ENCODE assay signal across 9 mouse cellular contexts in genomic region chr7:67487889-67488411, GRCm38 (mm10).
DNase-seq lines count a peak whose midpoint lies in the region; ATAC-seq and TF ChIP-seq lines count a peak whose summit lies in the region.
"Had no signal": no experiment of that assay in that cellular context is flagged by ENCODE, and none has a peak within 500 bp of the region (broad histone marks: within the 10 kb centered on the region; RNA-seq: fewer than 3 reads in every experiment).

No protein-coding gene starts in this region.

- H3K27me3 ChIP-seq in midbrain, embryonic 14.5 days (ENCODE audit: control insufficient read depth, insufficient read depth, low read length), result no peaks in the 10 kb centered on the region
- H3K27me3 ChIP-seq in midbrain, embryonic 16.5 days (ENCODE audit: control insufficient read depth, insufficient read depth, low read depth, low read length), result no peaks in the 10 kb centered on the region
- H3K27me3 ChIP-seq in hindbrain, postnatal 0 days (ENCODE audit: insufficient read depth, low read length), result no peaks in the 10 kb centered on the region

- no peak overlapping the region for H3K4me2 ChIP-seq in midbrain, embryonic 14.5 days (ENCODE audit: low read length)
- no peak overlapping the region for H3K4me2 ChIP-seq in midbrain, embryonic 16.5 days (ENCODE audit: low read length)
- H3K4me2 ChIP-seq in hindbrain, postnatal 0 days (ENCODE audit: low read depth, low read length), result no peak overlapping the region

- H3K9ac ChIP-seq in midbrain, embryonic 14.5 days (replicated peaks; ENCODE audit: low read length), result no peak overlapping the region
- no peak overlapping the region for H3K9ac ChIP-seq in midbrain, embryonic 16.5 days (ENCODE audit: low read depth, low read length)
- no peak overlapping the region for H3K9ac ChIP-seq in hindbrain, postnatal 0 days (replicated peaks; ENCODE audit: low read length)

- H3K9me3 ChIP-seq in midbrain, embryonic 14.5 days (ENCODE audit: control insufficient read depth, low read length), result no peaks in the 10 kb centered on the region
- H3K9me3 ChIP-seq in midbrain, embryonic 16.5 days (replicated peaks; ENCODE audit: control insufficient read depth, low read length, poor library complexity, severe bottlenecking), result no peaks in the 10 kb centered on the region
- no peaks in the 10 kb centered on the region for H3K9me3 ChIP-seq in hindbrain, postnatal 0 days (ENCODE audit: low read length)

- no peak for TF ChIP-seq CTCF in hindbrain, postnatal 0 days (IDR thresholded peaks at IDR 0.05; ENCODE audit: low read depth)

- no peaks in the 10 kb centered on the region for H3K36me3 ChIP-seq in midbrain, embryonic 14.5 days (ENCODE audit: control insufficient read depth, insufficient read depth, low read length)
- no peaks in the 10 kb centered on the region for H3K36me3 ChIP-seq in midbrain, embryonic 16.5 days (ENCODE audit: control insufficient read depth, insufficient read depth, low read length)
- no peaks in the 10 kb centered on the region for H3K36me3 ChIP-seq in hindbrain, postnatal 0 days (ENCODE audit: insufficient read depth, low read length)

- no peak overlapping the region for H3K4me3 ChIP-seq in midbrain, embryonic 14.5 days (replicated peaks; ENCODE audit: low read depth, low read length)
- no peak overlapping the region for H3K4me3 ChIP-seq in midbrain, embryonic 16.5 days (ENCODE audit: low read depth, low read length)
- H3K4me3 ChIP-seq in hindbrain, postnatal 0 days (ENCODE audit: low read length), result no peak overlapping the region
- H3K4me3 ChIP-seq: erythroblast, embryonic 14.5 days had no signal

- 84% methylated on average over 10 of the region's 10 CpGs for WGBS in midbrain, embryonic 14.5 days
- WGBS in midbrain, embryonic 16.5 days, result 76% methylated on average over 10 of the region's 10 CpGs
- WGBS in hindbrain, postnatal 0 days, result 43% methylated on average over 10 of the region's 10 CpGs

- ATAC-seq in midbrain, embryonic 14.5 days (ENCODE audit: low FRiP score, low TSS enrichment), result no peak
- no peak for ATAC-seq in midbrain, embryonic 16.5 days
- peak; percentile 31; the same call in 1 of the 2 replicates for ATAC-seq in frontal cortex, adult (ENCODE audit: low TSS enrichment)
- ATAC-seq in hindbrain, postnatal 0 days, result peak; percentile 80
- ATAC-seq in CD4-positive, CD25-positive, alpha-beta regulatory T cell, adult 4 months, result no peak

- H3K4me1 ChIP-seq in midbrain, embryonic 14.5 days (ENCODE audit: control insufficient read depth, insufficient read depth, low read length), result no peaks in the 10 kb centered on the region
- peaks cover 3% of the 10 kb centered on the region; the same call in 1 of the 2 replicates for H3K4me1 ChIP-seq in midbrain, embryonic 16.5 days (ENCODE audit: control insufficient read depth, insufficient read depth, low read length)
- peaks cover 14% of the 10 kb centered on the region for H3K4me1 ChIP-seq in hindbrain, postnatal 0 days (ENCODE audit: insufficient read depth, low read length)

- DNase-seq in midbrain, embryonic 14.5 days, result peak; percentile 47
- DNase-seq in brain, adult 2 months (ENCODE audit: low read depth, low spot score), result peak; percentile 98
- peak; percentile 92 for DNase-seq in hindbrain, postnatal 0 days (ENCODE audit: low spot score)
- no peak for DNase-seq in embryo, embryonic 10.5 days (ENCODE audit: low spot score)
- no peak for DNase-seq in embryo, embryonic 11 days

- no peak overlapping the region for H3K27ac ChIP-seq in midbrain, embryonic 14.5 days (replicated peaks; ENCODE audit: low read depth, low read length)
- H3K27ac ChIP-seq in midbrain, embryonic 16.5 days (ENCODE audit: low read length), result no peak overlapping the region
- peak overlapping the region; percentile 51; the same call in 1 of the 2 replicates for H3K27ac ChIP-seq in hindbrain, postnatal 0 days

Comparison
In these comparisons a context has a peak if more than half of its experiments do, and no peak if none do; other contexts are left out.
1. ATAC-seq: peak in frontal cortex, adult (single experiment) and hindbrain, postnatal 0 days (single experiment); none in midbrain, embryonic 14.5 days (single experiment), midbrain, embryonic 16.5 days (single experiment) and CD4-positive, CD25-positive, alpha-beta regulatory T cell, adult 4 months (single experiment).
2. DNase-seq: peak in midbrain, embryonic 14.5 days (single experiment), brain, adult 2 months (single experiment) and hindbrain, postnatal 0 days (single experiment); none in embryo, embryonic 10.5 days (single experiment) and embryo, embryonic 11 days (single experiment).